Comparison of ENCODE assay signal across 8 mouse cellular contexts in genomic region chr19:46396686-46397435, GRCm38 (mm10). TPM values are rescaled to one million over a fixed set of nuclear protein-coding genes. Genes with fewer than 3 reads are reported as not detected.
A peak's percentile ranks its signal among the peaks of the same experiment; 100 is the strongest.
DNase-seq lines count a peak whose midpoint lies in the region; ATAC-seq lines count a peak whose summit lies in the region.

TSS of gene Sufu (plus strand) at chr19:46396896.

- peak; percentile 91 for ATAC-seq in hindbrain, embryonic 15.5 days (ENCODE audit: low FRiP score, low read depth)

- peak within 1 kb of the TSS; percentile 93 for H3K4me2 ChIP-seq in hindbrain, embryonic 15.5 days

- H3K4me3 ChIP-seq in hindbrain, embryonic 15.5 days: peak within 1 kb of the TSS; percentile 85

- peaks cover 8% of the 10 kb centered on the region; the same call in 1 of the 2 replicates for H3K36me3 ChIP-seq in hindbrain, embryonic 15.5 days

- DNase-seq in R1 (ENCODE audit: low read depth, low spot score): peak; percentile 100
- peak; percentile 98 for DNase-seq in cerebellum, postnatal 25 days
- DNase-seq in frontal cortex, postnatal 36 days (ENCODE audit: low spot score in 2 of 2): peak; percentile 98 to 99
- DNase-seq in left cerebral cortex, adult 11 months (ENCODE audit: low spot score): peak; percentile 98
- peak; percentile 98 to 99 for DNase-seq in lung, postnatal 4 days
- DNase-seq in retina, postnatal 7 days (ENCODE audit: low read depth, low spot score): peak; percentile 98
- peak; percentile 84 for DNase-seq in urinary bladder, adult 2 months (ENCODE audit: low spot score)

- peak within 1 kb of the TSS; percentile 84 for H3K9ac ChIP-seq in hindbrain, embryonic 15.5 days

- under 1% methylated on average over 57 of the region's 57 CpGs for WGBS in hindbrain, embryonic 15.5 days

- no peaks in the 10 kb centered on the region for H3K27me3 ChIP-seq in hindbrain, embryonic 15.5 days

- no peaks in the 10 kb centered on the region for H3K9me3 ChIP-seq in hindbrain, embryonic 15.5 days

- H3K4me1 ChIP-seq in hindbrain, embryonic 15.5 days (replicated peaks): peaks cover 53% of the 10 kb centered on the region

- peak within 1 kb of the TSS; percentile 91 for H3K27ac ChIP-seq in hindbrain, embryonic 15.5 days (replicated peaks)

RNA-seq across cellular contexts. Expression of gene Sufu, which starts in this region (rescaled TPM):
- 23.4 and 24.7 TPM in 2 replicates for polyA plus RNA-seq in hindbrain, embryonic 15.5 days (2015; fragmentation: Nextera tagmentation; extraction: Ambion mirVana)
- polyA plus RNA-seq in urinary bladder, adult 2 months (2012; rRNA removed): 15.5 and 19.7 TPM in 2 replicates

Comparison
In these comparisons a context has a peak if more than half of its experiments do, and no peak if none do; other contexts are left out.
1. Peak in every context shown above with its lines: DNase-seq, ATAC-seq, H3K4me3 ChIP-seq and H3K27ac ChIP-seq.